Mouse (Mus musculus) heart, postnatal 0 days (tissue): ENCODE data around the gene Acaca.

Experiments
- CTCF ChIP-seq: IDR thresholded peaks from 2 replicates; pipeline ENCODE4 v1.5.1; 2016; ENCODE audit warnings: antibody characterized with exemption, control low read depth, low read depth
- EP300 ChIP-seq: IDR thresholded peaks from 2 replicates; pipeline ENCODE4 v1.6.1; 2016; ENCODE audit warnings: antibody characterized with exemption, low read depth

DNA sequence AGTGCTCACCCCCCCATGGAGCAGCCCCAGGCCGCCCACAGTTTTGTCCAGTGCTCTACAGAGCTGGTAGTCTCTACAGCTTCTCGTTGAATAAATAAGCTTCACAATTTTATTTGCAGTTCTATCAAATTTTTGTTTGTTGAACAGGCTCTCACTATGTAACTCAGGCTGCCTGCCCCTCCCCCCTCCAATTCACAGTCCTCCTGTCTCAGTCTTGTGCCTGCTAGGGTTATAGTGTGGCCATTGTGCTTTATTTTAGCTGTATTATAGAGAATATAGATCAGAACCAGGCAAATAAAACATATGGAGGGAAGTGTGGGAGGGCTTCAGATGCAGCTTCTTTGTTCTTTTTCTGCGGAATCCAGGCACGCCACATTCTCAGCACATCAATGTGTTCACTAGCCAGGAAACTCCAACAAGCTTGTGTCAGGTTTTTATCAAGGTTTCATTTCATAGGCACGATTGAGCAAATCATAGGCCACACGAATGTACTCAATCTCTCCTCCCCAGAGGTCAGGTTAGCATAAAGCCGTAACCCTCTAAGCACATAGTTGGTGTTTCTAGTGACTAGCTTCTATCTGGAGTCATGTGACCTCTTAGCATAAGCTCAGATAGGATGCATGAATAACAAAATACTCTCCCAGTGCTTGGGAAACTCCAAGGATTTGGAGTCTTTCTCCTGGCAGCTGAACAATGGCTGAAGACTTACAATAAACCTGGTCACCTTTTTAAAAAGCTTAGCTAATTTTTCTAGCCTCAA lies 153.7 kb downstream of the Acaca start:
- no peak for TF ChIP-seq CTCF
- TF ChIP-seq EP300: no peak
